Mouse (Mus musculus) spleen, adult 2 months (tissue): ENCODE measurements around the gene Pip5k1c. TPM values are rescaled to one million over a fixed set of nuclear protein-coding genes. Genes with fewer than 3 reads are reported as not detected.

Source experiments
- DNase-seq, 2 experiments: peaks; one replicate each; pipeline versions ENCODE4 v3.0.0 to v3.0.0-alpha.2; 2012 to 2021; ENCODE audit warnings: low spot score in 2 of 2, low read depth in 1 of 2
- H3K27ac ChIP-seq: fragments of 200-500 bp; 2 replicates; pipeline ENCODE4 v1.5.1; 2012; ENCODE audit warnings: low read length, inconsistent platforms; ENCODE audit not compliant: insufficient read depth
- H3K27me3 ChIP-seq: fragments of 200-500 bp; 2 replicates; pipeline ENCODE4 v1.6.1; 2012; ENCODE audit warnings: mild to moderate bottlenecking, moderate library complexity, low read length, inconsistent platforms; ENCODE audit not compliant: control insufficient read depth, insufficient read depth
- H3K36me3 ChIP-seq: fragments of 200-500 bp; 2 replicates; pipeline ENCODE4 v1.6.1; 2012; ENCODE audit warnings: mild to moderate bottlenecking, low read length, inconsistent platforms; ENCODE audit not compliant: control insufficient read depth, insufficient read depth
- H3K4me1 ChIP-seq: fragments of 200-500 bp; 2 replicates; pipeline ENCODE4 v1.6.1; 2011; ENCODE audit warnings: inconsistent platforms; ENCODE audit not compliant: control insufficient read depth, insufficient read depth, insufficient read length
- H3K4me3 ChIP-seq: fragments of 200-500 bp; 2 replicates; pipeline ENCODE4 v1.5.1; 2011; ENCODE audit warnings: mild to moderate bottlenecking, inconsistent platforms; ENCODE audit not compliant: insufficient read depth, insufficient read length; ENCODE audit errors: extremely low read depth
- CTCF ChIP-seq: fragments of 200-500 bp; IDR thresholded peaks from 2 replicates; pipeline ENCODE4 v1.5.1; 2011; ENCODE audit warnings: mild to moderate bottlenecking, inconsistent platforms; ENCODE audit not compliant: insufficient read depth, insufficient read length, insufficient replicate concordance; ENCODE audit errors: extremely low read depth
- POLR2A ChIP-seq: fragments of 200-500 bp; IDR thresholded peaks from 2 replicates; pipeline ENCODE4 v1.6.1; 2011; ENCODE audit warnings: low read depth, low read length, inconsistent platforms
- WGBS: fragments of 180-500 bp; shearing (Covaris S2); methylation state at CpG from one replicate; pipeline ENCODE4 v1.1.7; 2018; 5-methylcytosine and 5-hydroxymethylcytosine counted together
- polyA plus RNA-seq: library from polyadenylated mRNA; depleted of rRNA; stranded (reverse); fragments of >200 nt; gene quantifications from 2 replicates; pipeline ENCODE4 v1.2.3, GENCODE M21; 2012

Pip5k1c gene
- polyA plus RNA-seq, 1 experiment, result 93.2 TPM

- WGBS, result 87% methylated on average over 4 of the region's 4 CpGs
- Histone ChIP-seq H3K27ac (no peak overlapping the region), H3K4me3 (no peak overlapping the region), H3K27me3 (no peaks in the 10 kb centered on the region), H3K36me3 (no peaks in the 10 kb centered on the region), H3K4me1 (peaks cover 19% of the 10 kb centered on the region; the same call in 1 of the 2 replicates)
- no peak for TF ChIP-seq CTCF
- no peak for TF ChIP-seq POLR2A
- DNase-seq, result no peak
Observed at GRCm38 (mm10) chr10:81355533-81355932, 62.8 kb downstream of the Pip5k1c start.

- 14% methylated on average over 12 of the region's 12 CpGs for WGBS
- peak; percentile 49 to 54 for DNase-seq
Observed at GRCm38 (mm10) chr10:81356352-81356990, 63.7 kb downstream of the Pip5k1c start.

GRCm38 (mm10) chr10:81356991-81357844, 64.5 kb downstream of the Pip5k1c start, which contains the start of gene Mfsd12:
Gene Mfsd12, plus strand, starts transcription at chr10:81357491.
- Histone ChIP-seq H3K27me3 (no peaks in the 10 kb centered on the region), H3K27ac (peak within 1 kb of the TSS; percentile 39), H3K4me3 (peak within 1 kb of the TSS; percentile 70), H3K36me3 (no peaks in the 10 kb centered on the region), H3K4me1 (peaks cover 19% of the 10 kb centered on the region; the same call in 1 of the 2 replicates)
- 2% methylated on average over 75 of the region's 79 CpGs for WGBS
- TF ChIP-seq CTCF (no peak), POLR2A (peak; percentile 46; the same call in 1 of the 2 replicates)
- DNase-seq, result peak; percentile 64 to 88

More at GRCm38 (mm10) chr10:81356352-81356990, 63.7 kb downstream of the Pip5k1c start:
- TF ChIP-seq CTCF (no peak), POLR2A (no peak)
- no peaks in the 10 kb centered on the region for H3K27me3 ChIP-seq
- peak overlapping the region; percentile 70; the same call in 1 of the 2 replicates for H3K4me3 ChIP-seq
- H3K4me1 ChIP-seq, result peaks cover 19% of the 10 kb centered on the region; the same call in 1 of the 2 replicates
- peak overlapping the region; percentile 39 for H3K27ac ChIP-seq
- no peaks in the 10 kb centered on the region for H3K36me3 ChIP-seq

GRCm38 (mm10) chr10:81358209-81358608, 65.4 kb downstream of the Pip5k1c start:
- WGBS, result 25% methylated on average over 4 of the region's 4 CpGs
- Histone ChIP-seq H3K27ac (no peak overlapping the region), H3K27me3 (no peaks in the 10 kb centered on the region), H3K36me3 (no peaks in the 10 kb centered on the region), H3K4me1 (peaks cover 19% of the 10 kb centered on the region; the same call in 1 of the 2 replicates), H3K4me3 (peak overlapping the region; percentile 70)
- DNase-seq, result no peak
- no peak for TF ChIP-seq POLR2A
- TF ChIP-seq CTCF, result no peak

- Histone ChIP-seq H3K4me1 (peaks cover 19% of the 10 kb centered on the region), H3K36me3 (no peaks in the 10 kb centered on the region; the same call in 1 of the 2 replicates), H3K27me3 (no peaks in the 10 kb centered on the region), H3K27ac (no peak overlapping the region; the same call in 1 of the 2 replicates), H3K4me3 (peak overlapping the region; percentile 14; the same call in 1 of the 2 replicates)
- 36% methylated on average over 1 of the region's 1 CpGs for WGBS
- DNase-seq, result no peak
- TF ChIP-seq POLR2A, result no peak
- no peak for TF ChIP-seq CTCF
Observed at GRCm38 (mm10) chr10:81358841-81359240, 66.1 kb downstream of the Pip5k1c start.

- Histone ChIP-seq H3K27ac (no peak overlapping the region), H3K4me3 (no peak overlapping the region), H3K4me1 (peaks cover 19% of the 10 kb centered on the region), H3K27me3 (no peaks in the 10 kb centered on the region), H3K36me3 (no peaks in the 10 kb centered on the region; the same call in 1 of the 2 replicates)
- TF ChIP-seq POLR2A (no peak), CTCF (no peak)
- no peak for DNase-seq
- 87% methylated on average over 8 of the region's 8 CpGs for WGBS
Observed at GRCm38 (mm10) chr10:81360721-81361120, 68.0 kb downstream of the Pip5k1c start.
